Mouse (Mus musculus): ENCODE data around the gene Rpl27.

Gene Rpl27

DNA sequence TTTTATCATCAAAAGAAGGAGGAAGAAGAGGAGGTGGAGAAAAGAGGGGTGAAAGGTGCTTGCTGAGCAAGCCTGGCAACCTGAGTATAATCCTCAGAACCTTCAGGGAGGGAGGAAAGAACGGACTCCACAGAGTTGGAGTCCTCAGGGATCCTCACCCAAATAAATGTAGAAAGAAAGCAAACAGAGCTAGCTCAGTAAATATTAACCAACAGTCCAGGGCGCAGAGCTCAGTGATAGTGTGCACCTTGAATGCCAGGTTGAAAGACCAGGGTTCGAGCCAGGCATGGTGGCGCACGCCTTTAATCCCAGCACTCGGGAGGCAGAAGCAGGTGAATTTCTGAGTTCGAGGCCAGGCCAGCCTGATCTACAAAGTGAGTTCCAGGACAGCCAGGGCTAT lies 13.5 kb downstream of the Rpl27 start:
- ChIA-PET POLR2A (interaction anchor here in 3 of 4 experiments (0.6 to 24.0 kb wide), 13 partner anchors 6 to 130 kb away, joined by 3 to 550 read pairs (median 4); partner anchors contain the start of genes Rpl27 (in 3 of the 3), Rnd2 (in 2 of the 3), Vat1 (in 2 of the 3) and Aoc2 (in 1 of the 3)), CTCF (interaction anchor here in 2 of 4 experiments (0.5 to 1.7 kb wide), 2 partner anchors 14 to 116 kb away, joined by 5 to 6 read pairs; partner anchors contain the start of gene Rpl27 (in 1 of the 2))

DNA sequence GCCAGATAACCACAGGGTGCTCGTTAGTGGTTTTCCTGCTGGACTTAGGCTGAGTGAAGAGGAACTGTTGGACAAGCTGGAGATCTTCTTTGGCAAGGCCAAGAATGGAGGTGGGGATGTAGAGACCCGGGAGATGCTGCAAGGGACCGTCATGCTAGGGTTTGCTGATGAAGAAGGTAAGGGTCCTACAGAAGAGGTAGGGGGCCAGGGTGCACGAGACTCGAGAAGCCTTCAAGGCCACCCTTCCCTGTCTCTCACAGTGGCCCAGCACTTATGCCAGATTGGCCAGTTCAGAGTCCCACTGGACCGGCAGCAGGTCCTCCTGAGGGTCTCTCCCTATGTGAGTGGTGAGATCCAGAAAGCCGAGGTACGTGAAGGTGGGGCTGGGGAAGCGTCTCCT lies 15.5 kb downstream of the Rpl27 start:
- POLR2A ChIA-PET, result interaction anchor here in 3 of 4 experiments (1.3 to 24.0 kb wide), 10 partner anchors 5 to 126 kb away, joined by 3 to 550 read pairs (median 12); partner anchors contain the start of genes Rpl27 (in 3 of the 3), Rnd2 (in 2 of the 3), Vat1 (in 2 of the 3) and Brca1 (in 1 of the 3)
- CTCF ChIA-PET, result interaction anchor here in 1 of 4 experiments (0.6 kb wide), 1 partner anchor 8 kb away, joined by 3 read pairs; no protein-coding TSS in a partner anchor

DNA sequence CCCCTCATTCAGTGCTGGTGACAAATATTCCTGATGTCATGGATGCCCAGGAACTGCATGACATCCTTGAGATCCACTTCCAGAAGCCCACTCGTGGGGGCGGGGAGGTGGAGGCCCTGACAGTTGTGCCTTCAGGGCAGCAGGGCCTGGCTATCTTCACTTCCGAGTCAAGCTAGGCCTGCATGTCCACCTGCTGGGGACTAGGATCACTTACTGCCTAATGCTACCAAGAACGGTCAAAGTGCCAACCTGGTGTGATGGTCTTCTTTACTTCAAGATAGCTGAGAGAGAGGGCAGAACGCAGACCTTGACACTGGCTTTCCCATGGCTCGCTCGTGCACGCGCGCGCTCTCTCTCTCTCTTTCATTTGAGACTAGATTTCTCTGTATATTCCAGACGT lies 16.1 kb downstream of the Rpl27 start:
- ChIA-PET CTCF (interaction anchor here in 3 of 4 experiments (0.6 to 1.3 kb wide), 7 partner anchors 8 to 400 kb away, joined by 3 to 8 read pairs (median 4); partner anchors contain the start of gene Rpl27 (in 2 of the 3)), POLR2A (interaction anchor here (0.7 to 24.0 kb wide), 21 partner anchors 4 to 132 kb away, joined by 3 to 550 read pairs (median 6); partner anchors contain the start of genes Rpl27 (in 4 of the 4), Ifi35 (in 2 of the 4), Nbr1 (in 2 of the 4) and Rnd2 (in 2 of the 4))

DNA sequence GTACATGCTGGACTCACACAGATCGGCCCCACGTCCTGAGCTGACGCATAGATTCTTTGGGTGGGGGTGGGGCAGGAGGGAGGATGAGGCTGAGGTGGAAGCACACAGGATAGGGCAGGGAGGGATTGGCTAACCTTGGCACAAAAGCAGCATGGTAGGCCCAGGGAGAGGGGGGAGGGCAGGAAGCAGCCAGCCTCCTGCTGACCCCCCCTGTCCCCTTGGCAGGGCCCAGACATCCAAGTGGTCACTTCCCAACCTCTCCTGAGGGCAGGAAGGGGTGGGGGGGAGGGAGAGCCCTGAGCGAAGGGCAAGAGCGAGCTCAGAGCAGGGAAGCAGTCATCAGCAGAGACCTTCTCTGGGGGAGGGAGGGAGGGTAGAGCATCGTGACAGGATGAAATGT lies 17.6 kb downstream of the Rpl27 start:
- ChIA-PET POLR2A (interaction anchor here in 3 of 4 experiments (0.6 to 24.0 kb wide), 28 partner anchors 3 to 1549 kb away, joined by 3 to 550 read pairs (median 5); partner anchors contain the start of genes Rpl27 (in 3 of the 3), Gm27029 (in 2 of the 3), Ifi35 (in 2 of the 3) and Rnd2 (in 2 of the 3)), CTCF (interaction anchor here (0.6 to 2.1 kb wide), 10 partner anchors 15 to 503 kb away, joined by 3 to 16 read pairs (median 4); partner anchors contain the start of gene Rpl27 (in 1 of the 4))

DNA sequence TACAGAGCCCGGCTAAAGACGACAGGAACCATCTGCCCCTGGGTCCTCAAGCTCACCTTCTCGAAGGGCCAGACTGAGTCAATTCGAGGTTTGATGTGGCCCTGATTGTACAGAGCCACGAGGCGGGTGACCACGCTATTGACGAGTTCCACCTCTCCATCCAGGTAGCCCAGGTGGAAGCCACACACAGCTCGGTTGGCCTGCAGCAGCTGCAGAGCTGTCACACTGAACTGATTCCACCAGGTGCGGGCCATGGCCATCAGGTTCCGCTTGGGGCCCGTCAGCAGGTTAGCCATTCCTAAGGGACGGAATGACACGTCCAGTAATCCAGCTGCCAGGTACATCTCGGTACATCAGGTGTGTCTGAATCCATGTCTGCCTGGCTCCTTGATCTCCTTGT lies 18.2 kb downstream of the Rpl27 start:
- ChIA-PET POLR2A (interaction anchor here in 3 of 4 experiments (1.0 to 24.0 kb wide), 13 partner anchors 2 to 41 kb away, joined by 3 to 550 read pairs (median 7); partner anchors contain the start of genes Rpl27 (in 3 of the 3), Gm27029 (in 1 of the 3), Ifi35 (in 1 of the 3) and Ptges3l (in 1 of the 3)), CTCF (interaction anchor here in 1 of 4 experiments (2.1 kb wide), 1 partner anchor 18 kb away, joined by 6 read pairs; the partner anchor contains the start of gene Rpl27)

DNA sequence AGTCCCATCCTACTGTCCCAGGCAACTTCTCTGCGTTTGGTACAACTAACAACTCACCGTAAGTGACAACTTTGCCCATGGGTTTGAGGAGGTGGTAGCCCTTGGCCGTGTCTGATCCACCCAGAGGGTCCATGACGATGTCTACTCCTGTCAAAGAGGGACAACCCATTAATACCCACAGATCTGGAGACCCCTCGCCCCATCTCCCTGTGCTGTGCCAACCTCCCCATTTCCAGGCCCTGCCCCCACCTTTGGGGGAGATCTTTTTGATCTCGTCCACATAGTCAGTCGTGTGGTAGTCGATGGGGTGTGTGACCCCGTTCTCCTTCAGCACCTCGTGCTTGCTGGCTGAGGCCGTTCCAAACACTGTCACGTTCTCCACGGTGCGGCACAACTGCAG lies 20.0 kb downstream of the Rpl27 start:
- POLR2A ChIA-PET, result interaction anchor here in 3 of 4 experiments (0.6 to 24.0 kb wide), 4 partner anchors 12 to 463 kb away, joined by 3 to 550 read pairs (median 59); partner anchors contain the start of genes Rpl27 (in 2 of the 3) and Ifi35 (in 1 of the 3)
- CTCF ChIA-PET, result no interaction called here

DNA sequence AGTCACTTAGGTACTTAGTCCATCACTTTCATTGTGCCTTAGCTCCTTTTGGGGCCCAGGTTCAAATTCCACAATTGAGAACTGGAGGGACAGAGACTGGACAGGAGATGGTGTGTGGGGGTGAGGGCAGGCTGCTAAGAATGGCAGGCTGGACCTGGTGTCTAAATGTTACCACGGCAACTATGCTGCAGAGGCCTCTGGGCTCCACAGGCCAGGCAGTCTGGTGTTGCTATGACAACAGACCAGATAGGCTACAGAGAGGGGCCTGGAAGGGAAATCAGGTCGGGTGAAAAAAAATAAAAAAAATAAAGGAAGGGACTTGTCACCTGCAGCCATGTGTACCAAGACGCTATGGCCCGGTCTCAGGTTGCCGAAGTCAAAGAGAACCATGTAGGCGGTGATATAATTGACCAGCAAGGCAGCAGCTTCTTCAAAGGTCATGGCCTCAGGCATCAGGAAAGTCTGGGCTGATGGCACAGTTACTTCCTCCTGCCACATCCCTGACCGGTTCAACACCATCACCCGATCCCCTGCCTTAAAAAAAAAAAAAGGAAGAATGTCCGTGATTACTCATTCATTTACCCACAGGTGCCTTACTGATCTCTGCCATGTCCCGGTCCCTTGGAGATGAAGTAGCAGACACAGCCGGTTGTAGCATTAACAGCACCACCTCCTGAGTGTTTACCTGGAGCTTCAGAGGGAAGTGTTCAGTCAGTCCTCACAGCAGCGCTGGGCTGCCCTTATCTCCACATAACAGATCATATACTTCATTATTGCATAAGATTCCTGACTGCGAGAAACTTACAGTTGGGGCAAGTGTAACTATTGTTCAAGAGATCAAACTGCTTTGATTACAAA lies 20.7 kb downstream of the Rpl27 start:
- POLR2A ChIA-PET, result interaction anchor here in 3 of 4 experiments (0.6 to 24.0 kb wide), 12 partner anchors 7 to 462 kb away, joined by 3 to 550 read pairs (median 12); partner anchors contain the start of genes Rpl27 (in 3 of the 3) and Ifi35 (in 2 of the 3)
- CTCF ChIA-PET, result no interaction called here

DNA sequence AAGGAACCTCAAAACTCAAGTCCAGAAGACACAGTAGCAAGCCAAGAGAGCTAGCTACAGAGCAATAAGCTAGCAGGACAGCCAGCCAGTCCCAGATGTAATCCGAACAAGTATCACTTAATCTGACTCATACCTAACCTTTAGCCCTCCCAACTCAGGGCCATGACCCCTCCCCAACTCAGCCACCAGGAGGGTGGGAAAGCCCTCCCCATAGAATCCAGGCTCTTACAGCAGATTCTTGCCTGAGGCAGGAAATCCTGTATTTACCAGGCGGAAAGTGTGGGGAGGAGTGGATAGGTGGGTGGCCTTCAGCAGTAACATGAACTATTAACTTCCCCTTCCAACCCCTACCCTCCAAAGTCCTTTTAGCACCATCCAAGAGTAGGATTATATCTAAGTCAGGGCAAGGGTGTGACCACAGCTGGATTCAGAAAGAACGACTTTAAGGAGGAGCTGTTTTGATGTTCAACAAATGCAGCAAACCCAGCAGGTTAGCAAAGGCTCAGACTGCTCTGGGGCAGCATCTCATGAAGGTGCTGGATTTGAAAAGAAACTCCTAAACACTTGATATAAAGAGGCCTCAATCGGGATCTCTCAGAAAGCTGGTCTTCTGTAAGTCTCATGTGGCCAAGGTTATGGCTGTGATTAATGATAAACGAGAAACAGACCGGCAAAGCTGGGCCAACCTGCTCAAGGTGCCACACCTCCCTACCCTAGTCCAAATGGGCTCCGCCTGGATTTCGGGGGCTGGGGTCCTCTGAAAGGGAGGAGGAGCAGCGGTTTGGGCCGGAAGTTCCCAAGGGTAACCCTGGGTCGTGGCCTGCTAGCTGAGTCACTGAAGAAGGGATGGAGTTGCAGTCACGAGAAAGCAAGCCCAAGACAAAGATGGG lies 22.4 kb downstream of the Rpl27 start, which contains the start of gene Rnd2:
Gene Rnd2, plus strand, starts transcription at position 789 of the 890 bp plus-strand sequence.
- CTCF ChIA-PET, result interaction anchor here (0.5 to 2.8 kb wide), 11 partner anchors 12 to 179 kb away, joined by 3 to 19 read pairs (median 4); partner anchors contain the start of gene Rpl27 (in 3 of the 4)
- POLR2A ChIA-PET, result interaction anchor here (0.6 to 24.0 kb wide), 72 partner anchors 9 to 1145 kb away, joined by 3 to 550 read pairs (median 4); partner anchors contain the start of genes Rpl27 (in 4 of the 4), Aarsd1 (in 3 of the 4), Brca1 (in 2 of the 4) and Cntd1 (in 2 of the 4)

DNA sequence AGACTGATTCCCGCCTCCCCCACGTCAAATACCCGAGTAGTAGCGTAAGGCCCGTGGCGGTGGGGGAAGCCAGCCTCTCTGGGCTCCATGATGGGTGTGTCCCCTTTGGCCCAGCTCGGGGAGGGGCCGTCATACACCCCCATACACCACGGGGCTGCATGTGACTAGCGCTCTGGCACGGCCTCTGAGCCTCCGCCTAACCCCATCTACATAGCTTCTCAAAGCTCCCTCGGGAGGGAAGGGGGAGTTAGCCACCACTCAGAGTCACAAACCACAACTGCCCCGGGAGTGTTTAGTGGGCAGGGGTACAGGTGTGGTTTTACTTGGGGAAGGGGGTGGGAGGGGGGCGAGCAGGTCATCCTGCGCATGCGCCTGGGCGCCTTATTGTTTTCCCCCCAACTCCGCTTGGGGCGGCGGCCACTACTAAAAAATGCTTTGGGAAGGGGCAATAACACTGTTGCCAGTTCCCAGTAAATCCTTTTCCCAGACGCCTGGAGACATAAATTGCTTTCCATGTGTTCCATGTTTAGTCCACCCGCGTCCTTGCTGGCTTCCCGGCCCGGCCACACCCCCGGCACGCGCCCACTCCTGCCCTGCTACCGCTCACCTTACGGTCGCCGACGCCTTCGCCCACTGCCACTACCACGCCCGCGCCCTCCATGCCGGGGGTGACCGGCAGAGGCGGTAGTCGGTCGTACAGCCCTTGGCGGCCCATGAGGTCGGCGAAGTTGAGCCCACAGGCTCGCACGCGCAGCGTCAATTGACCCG lies 23.2 kb downstream of the Rpl27 start:
- ChIA-PET CTCF (interaction anchor here (0.5 to 2.8 kb wide), 13 partner anchors 13 to 338 kb away, joined by 3 to 19 read pairs (median 3); partner anchors contain the start of gene Rpl27 (in 1 of the 4)), POLR2A (interaction anchor here (0.6 to 24.0 kb wide), 74 partner anchors 9 to 1146 kb away, joined by 3 to 550 read pairs (median 4); partner anchors contain the start of genes Rpl27 (in 4 of the 4), Aarsd1 (in 3 of the 4), Brca1 (in 2 of the 4) and Cntd1 (in 2 of the 4))

DNA sequence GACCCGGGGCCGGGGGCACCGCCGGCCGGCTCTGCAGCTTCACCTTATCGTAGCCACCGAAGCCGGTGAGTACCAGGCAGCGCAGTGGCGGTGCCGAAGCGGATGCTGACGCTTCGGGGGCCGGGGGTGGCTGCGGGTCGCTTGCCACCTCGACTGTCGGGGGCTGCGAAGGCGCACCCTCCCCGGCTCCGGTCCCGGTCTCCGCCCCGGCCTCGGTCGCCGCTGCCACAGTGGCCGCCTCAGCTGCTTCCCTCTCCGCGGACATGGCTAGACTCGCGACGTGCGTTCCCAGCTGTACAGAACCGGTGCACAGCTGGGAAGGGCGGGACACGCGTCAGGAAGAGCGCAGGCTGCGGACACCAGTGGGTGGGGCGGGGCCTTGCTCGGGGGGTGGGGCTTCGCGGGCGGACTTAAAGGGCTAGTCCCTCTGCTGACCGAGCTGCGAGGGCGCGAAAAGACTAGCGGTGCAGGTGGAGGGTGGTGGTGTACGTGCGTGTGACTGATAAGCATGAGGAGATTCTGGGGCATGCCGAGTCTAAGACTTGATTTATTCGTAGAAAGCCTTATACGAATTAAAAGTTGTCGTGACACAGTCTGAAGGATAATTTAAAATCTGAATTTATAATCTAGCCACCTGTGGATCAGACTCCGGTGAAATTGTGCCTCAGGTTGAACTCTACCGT lies 23.9 kb downstream of the Rpl27 start, which contains the start of gene Vat1:
Gene Vat1, minus strand, starts transcription at position 362 of the 683 bp plus-strand sequence.
- ChIA-PET CTCF (interaction anchor here in 3 of 4 experiments (0.5 to 2.8 kb wide), 11 partner anchors 15 to 339 kb away, joined by 3 to 19 read pairs (median 5); partner anchors contain the start of gene Rpl27 (in 1 of the 3)), POLR2A (interaction anchor here in 3 of 4 experiments (0.6 to 24.0 kb wide), 30 partner anchors 9 to 346 kb away, joined by 3 to 550 read pairs (median 6); partner anchors contain the start of genes Rpl27 (in 3 of the 3), Brca1 (in 2 of the 3), Ifi35 (in 2 of the 3) and Nbr1 (in 2 of the 3))

DNA sequence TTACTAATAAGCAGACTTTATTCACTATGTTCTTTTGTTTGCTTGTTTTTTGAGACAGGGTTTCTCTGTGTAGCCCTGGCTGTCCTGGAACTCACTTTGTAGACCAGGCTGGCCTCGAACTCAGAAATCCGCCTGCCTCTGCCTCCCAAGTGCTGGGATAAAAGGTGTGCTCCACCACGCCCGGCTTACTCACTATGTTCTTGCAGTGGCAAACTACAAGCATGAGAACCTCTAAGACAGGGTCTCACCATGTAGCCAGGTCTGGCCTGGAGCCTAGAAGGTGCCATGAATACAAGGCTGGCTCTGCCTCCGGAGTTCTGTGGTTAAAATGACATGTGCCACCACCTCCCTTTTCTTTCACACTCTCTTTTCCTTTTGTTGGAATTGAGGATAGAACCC lies 24.5 kb downstream of the Rpl27 start:
- CTCF ChIA-PET, result interaction anchor here in 2 of 4 experiments (1.0 to 2.1 kb wide), 5 partner anchors 14 to 286 kb away, joined by 3 to 11 read pairs (median 5); no protein-coding TSS in a partner anchor
- POLR2A ChIA-PET, result interaction anchor here in 3 of 4 experiments (0.6 to 24.0 kb wide), 17 partner anchors 11 to 328 kb away, joined by 3 to 550 read pairs (median 16); partner anchors contain the start of genes Rpl27 (in 3 of the 3), Brca1 (in 1 of the 3), Ifi35 (in 1 of the 3) and Nbr1 (in 1 of the 3)

DNA sequence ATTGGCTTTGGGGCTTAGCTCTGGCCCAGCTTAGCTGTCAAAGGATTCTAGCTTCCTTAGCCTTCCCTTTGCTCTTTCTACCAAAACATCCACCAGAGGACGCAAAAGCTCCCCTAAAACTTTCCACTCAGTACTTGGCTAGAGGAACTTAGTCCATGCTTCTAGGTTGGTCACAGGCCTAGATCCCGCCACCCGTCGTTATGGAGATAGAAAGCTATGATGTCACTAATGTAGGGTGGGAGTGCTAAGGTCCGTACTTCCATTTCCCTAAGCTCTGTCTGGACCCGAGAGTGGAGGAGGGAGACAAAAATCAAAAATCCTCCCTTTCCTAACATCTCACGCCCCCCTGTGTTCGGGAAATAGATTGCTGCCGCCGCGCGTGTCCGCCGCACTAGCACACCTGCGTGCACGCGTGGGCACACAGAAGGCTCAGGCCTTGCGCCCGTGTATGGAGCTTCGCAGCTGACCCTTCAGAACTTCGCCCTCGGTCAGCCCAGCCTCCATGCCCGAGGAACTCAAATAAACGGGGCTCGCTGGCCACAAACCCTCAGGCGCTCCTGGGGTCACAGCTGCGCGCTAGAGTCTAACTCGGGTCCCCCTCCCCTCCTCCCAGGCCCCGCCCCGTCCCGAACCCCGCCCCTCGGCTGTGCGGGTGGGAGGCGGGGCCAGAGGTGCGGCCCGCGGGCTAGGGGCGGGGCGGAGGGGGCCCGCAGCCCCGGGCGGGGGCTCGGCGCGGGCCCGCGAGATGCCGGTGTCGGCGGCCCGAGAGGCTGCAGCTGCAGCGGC lies 25.6 kb downstream of the Rpl27 start:
- ChIA-PET CTCF (interaction anchor here (0.5 to 2.1 kb wide), 32 partner anchors 9 to 781 kb away, joined by 3 to 12 read pairs (median 4); partner anchors contain the start of genes Rpl27 (in 2 of the 4), BC030867 (in 1 of the 4) and Tmem106a (in 1 of the 4)), POLR2A (interaction anchor here (0.5 to 24.0 kb wide), 72 partner anchors 8 to 849 kb away, joined by 3 to 550 read pairs (median 4); partner anchors contain the start of genes Rpl27 (in 4 of the 4), Ifi35 (in 2 of the 4), Nbr1 (in 2 of the 4) and Rdm1 (in 2 of the 4))

DNA sequence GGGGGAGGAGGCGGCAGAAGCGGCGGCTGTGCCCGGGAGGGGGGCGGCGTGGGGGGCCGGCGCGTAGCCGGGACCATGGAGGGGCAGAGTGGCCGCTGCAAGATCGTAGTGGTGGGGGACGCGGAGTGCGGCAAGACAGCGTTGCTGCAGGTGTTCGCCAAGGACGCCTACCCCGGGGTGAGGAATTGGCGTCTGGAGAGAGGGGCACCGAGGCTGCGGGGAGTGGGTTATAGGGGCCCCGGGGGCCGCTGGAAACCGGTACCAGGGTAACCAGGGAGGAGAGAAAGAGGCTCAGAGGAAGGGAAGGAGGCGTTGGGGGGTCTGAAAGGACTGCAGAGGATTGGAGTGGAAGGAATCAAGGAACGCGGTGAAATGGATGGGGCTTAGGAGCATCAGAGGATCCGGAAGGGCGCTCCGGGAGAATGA lies 26.2 kb downstream of the Rpl27 start:
- CTCF ChIA-PET, result interaction anchor here in 3 of 4 experiments (0.5 to 2.1 kb wide), 16 partner anchors 9 to 317 kb away, joined by 3 to 12 read pairs (median 4); partner anchors contain the start of genes Rpl27 (in 2 of the 3) and Tmem106a (in 1 of the 3)
- POLR2A ChIA-PET, result interaction anchor here (0.7 to 24.0 kb wide), 37 partner anchors 9 to 404 kb away, joined by 3 to 550 read pairs (median 5); partner anchors contain the start of genes Rpl27 (in 4 of the 4), Brca1 (in 2 of the 4), Nbr1 (in 2 of the 4) and Rdm1 (in 2 of the 4)

DNA sequence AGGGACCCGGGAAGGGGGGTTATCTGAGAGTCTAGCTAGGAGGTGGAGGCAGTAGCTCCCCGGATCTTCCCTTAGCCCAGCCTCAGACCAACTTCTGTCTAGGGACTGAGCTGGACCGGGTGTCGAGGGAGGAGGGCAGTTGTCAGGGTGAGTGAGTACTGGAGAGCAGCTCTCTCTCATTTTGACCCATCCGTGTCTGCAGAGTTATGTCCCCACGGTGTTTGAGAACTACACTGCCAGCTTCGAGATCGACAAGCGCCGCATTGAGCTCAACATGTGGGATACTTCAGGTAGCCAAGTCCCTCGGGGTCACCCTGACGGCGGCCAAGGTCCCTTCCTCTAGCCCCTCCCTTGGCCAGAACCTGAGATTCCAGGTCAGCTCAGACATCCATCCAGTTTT lies 26.6 kb downstream of the Rpl27 start:
- ChIA-PET CTCF (interaction anchor here (0.5 to 1.5 kb wide), 8 partner anchors 12 to 318 kb away, joined by 3 to 7 read pairs (median 3); no protein-coding TSS in a partner anchor), POLR2A (interaction anchor here (0.6 to 24.0 kb wide), 29 partner anchors 9 to 405 kb away, joined by 3 to 550 read pairs (median 10); partner anchors contain the start of genes Rpl27 (in 3 of the 4), Brca1 (in 2 of the 4), Nbr1 (in 2 of the 4) and Rdm1 (in 2 of the 4))
